Mouse (Mus musculus) embryonic facial prominence, embryonic 10.5 days (tissue): ENCODE measurements around the gene Kbtbd12. TPM values are rescaled to one million over a fixed set of nuclear protein-coding genes. Genes with fewer than 3 reads are reported as not detected.

Experiments used
- DNase-seq: peaks from one replicate; pipeline ENCODE4 v3.0.0-alpha.2; 2017; ENCODE audit warnings: low spot score
- H3K27ac ChIP-seq: fragments of 300-500 bp; sonication (generic); replicated peaks from 2 replicates; pipeline ENCODE4 v1.5.1; 2016; ENCODE audit warnings: mild to moderate bottlenecking
- H3K27me3 ChIP-seq: fragments of 300-500 bp; sonication (generic); replicated peaks from 2 replicates; pipeline ENCODE4 v1.6.1; 2016; ENCODE audit warnings: low read depth, mild to moderate bottlenecking; ENCODE audit not compliant: poor library complexity, severe bottlenecking
- H3K36me3 ChIP-seq: fragments of 300-500 bp; sonication (generic); replicated peaks from 2 replicates; pipeline ENCODE4 v1.6.1; 2016; ENCODE audit warnings: mild to moderate bottlenecking, moderate library complexity
- H3K4me1 ChIP-seq: fragments of 300-500 bp; sonication (generic); 2 replicates; pipeline ENCODE4 v1.6.1; 2016
- H3K4me3 ChIP-seq: fragments of 300-500 bp; sonication (generic); 2 replicates; pipeline ENCODE4 v1.5.1; 2016; ENCODE audit warnings: mild to moderate bottlenecking, moderate library complexity
- H3K9me3 ChIP-seq: fragments of 300-500 bp; sonication (generic); 2 replicates; pipeline ENCODE4 v1.6.1; 2016; ENCODE audit warnings: mild to moderate bottlenecking
- WGBS: fragments of 180-500 bp; shearing (Covaris S2); methylation state at CpG from one replicate; pipeline ENCODE4 v1.1.7; 2016; 5-methylcytosine and 5-hydroxymethylcytosine counted together
- polyA plus RNA-seq: library from polyadenylated mRNA; unstranded; fragments of >200 nt; fragmentation: Nextera tagmentation; extraction: Ambion mirVana; gene quantifications from 2 replicates; pipeline ENCODE4 v1.2.1, GENCODE M21; 2016

Gene Kbtbd12
- 0.24 TPM in 1 of 2 replicates, not detected in the other for polyA plus RNA-seq

DNA sequence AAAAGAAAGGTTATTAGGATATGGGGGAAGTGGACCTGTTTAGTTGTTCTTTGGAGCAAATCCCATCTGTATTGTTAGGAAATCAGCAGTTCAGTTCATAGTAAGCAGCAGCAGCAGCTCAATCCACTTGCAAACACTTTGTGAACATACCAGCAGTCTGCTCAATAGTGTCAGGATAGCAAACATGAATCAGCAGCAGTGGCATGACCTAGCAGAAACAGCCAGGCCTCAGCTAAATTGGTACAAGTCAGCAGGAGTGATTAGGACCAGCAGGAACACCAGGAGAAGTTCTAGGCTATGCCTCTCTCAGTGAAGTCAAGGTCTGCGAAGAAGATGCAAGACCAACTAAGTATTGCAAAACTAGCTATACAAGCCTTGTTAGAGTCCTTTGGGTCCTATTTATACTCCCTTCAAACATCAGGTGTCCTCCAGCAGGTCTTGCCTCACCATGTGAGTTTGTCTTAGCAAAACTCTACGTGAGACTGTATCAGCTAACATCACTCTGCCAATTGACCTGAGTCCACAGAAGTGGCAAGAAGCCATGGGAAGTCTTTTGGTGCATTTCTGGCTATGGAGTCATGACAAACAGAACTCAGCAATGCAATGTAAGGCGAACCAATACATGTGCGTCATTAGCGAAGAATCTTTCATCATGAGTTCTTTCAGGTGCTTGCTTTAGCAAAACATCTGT is at the start of gene Kbtbd12:
TSS of gene Kbtbd12 (minus strand) at position 340 of the 691 bp plus-strand sequence.
- WGBS: 96% methylated on average over 5 of the region's 5 CpGs
- Histone ChIP-seq H3K4me1 (peaks cover 15% of the 10 kb centered on the region), H3K36me3 (no peaks in the 10 kb centered on the region), H3K4me3 (no peak within 1 kb of the TSS), H3K27ac (no peak within 1 kb of the TSS), H3K9me3 (peaks cover 11% of the 10 kb centered on the region), H3K27me3 (no peaks in the 10 kb centered on the region)
- DNase-seq: no peak

DNA sequence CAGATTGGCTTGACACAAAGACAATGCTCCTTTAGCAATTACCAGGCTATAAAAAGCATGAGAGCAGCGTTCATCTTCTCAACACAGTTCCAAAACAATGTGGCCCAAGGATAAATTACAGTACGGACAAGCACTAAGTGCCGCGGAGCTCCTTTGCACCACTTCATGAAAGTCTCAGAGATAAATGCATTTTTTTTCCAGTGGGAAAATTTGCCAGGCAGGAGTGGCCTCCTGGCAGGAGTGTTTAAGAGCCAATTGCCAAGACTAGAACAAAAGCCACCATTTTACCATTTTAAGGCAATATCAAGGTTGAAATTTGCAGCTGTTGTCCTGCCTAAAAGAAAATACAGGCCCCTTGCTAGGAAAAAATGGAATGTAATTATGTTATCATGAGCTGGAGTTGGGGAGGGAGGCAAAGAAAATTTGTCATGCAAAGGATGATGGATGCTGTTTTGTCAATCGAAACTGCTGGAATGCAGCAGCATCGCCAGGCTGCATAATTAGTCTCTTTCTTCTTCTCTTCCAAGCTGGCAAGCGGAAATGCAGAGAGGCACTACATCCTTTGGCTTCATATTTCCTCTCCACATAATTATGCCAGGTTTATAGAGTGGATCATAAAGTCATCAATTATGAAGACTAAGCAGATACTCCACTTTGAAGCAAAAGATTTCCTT is 45.8 kb upstream of the Kbtbd12 start:
- H3K27me3 ChIP-seq: no peaks in the 10 kb centered on the region

DNA sequence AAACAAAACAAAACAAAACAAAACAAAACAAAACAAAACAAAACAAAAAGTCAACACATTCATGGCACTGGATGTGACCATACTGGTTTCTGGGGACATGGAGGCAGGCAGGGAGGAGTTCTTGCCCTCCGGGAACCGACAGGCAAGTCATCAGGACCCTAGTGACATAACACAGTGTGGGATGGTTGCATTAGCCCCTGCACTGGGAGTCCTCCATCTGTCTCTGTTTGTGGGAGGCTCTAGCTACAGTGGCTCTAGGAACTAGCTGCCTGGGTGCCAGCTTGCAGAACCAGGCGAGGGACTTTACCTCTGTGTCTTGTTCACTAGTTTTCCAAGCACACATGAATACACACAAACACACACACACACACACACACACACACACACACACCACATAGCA is 43.3 kb upstream of the Kbtbd12 start:
- H3K4me3 ChIP-seq: no peak overlapping the region
- no peaks in the 10 kb centered on the region for H3K9me3 ChIP-seq
- no peaks in the 10 kb centered on the region for H3K36me3 ChIP-seq
- H3K4me1 ChIP-seq: no peaks in the 10 kb centered on the region
- H3K27me3 ChIP-seq: no peaks in the 10 kb centered on the region
- H3K27ac ChIP-seq: no peak overlapping the region
- WGBS: 91% methylated on average over 3 of the region's 3 CpGs
- DNase-seq: no peak

More for the DNA sequence above, 45.8 kb upstream of the Kbtbd12 start:
- Histone ChIP-seq H3K9me3 (no peaks in the 10 kb centered on the region), H3K36me3 (no peaks in the 10 kb centered on the region), H3K4me1 (no peaks in the 10 kb centered on the region), H3K4me3 (no peak overlapping the region), H3K27ac (no peak overlapping the region)
- no peak for DNase-seq
- 75% methylated on average over 7 of the region's 7 CpGs for WGBS

DNA sequence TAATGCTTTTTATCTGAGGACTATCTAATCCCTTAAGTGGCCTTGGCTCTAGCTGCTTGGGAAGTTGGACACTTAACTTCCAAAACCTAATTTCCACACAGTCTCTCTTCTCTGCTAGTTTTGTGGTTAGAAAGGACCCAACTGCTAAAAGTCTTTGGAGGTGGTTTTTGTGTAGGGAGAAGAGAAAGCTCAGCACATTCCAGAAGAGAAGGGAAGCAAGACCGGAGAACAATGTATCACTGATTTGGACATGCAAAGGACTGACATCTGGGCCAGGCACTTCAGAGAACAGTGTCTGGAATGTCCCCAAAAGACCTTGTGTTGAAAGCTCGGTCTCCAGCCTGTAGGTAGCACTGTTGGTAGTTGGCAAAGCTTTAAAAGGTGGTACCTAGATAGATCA is 40.0 kb upstream of the Kbtbd12 start:
- whole genome bisulfite sequencing: 69% methylated on average over 2 of the region's 2 CpGs
- no peaks in the 10 kb centered on the region for H3K4me1 ChIP-seq

DNA sequence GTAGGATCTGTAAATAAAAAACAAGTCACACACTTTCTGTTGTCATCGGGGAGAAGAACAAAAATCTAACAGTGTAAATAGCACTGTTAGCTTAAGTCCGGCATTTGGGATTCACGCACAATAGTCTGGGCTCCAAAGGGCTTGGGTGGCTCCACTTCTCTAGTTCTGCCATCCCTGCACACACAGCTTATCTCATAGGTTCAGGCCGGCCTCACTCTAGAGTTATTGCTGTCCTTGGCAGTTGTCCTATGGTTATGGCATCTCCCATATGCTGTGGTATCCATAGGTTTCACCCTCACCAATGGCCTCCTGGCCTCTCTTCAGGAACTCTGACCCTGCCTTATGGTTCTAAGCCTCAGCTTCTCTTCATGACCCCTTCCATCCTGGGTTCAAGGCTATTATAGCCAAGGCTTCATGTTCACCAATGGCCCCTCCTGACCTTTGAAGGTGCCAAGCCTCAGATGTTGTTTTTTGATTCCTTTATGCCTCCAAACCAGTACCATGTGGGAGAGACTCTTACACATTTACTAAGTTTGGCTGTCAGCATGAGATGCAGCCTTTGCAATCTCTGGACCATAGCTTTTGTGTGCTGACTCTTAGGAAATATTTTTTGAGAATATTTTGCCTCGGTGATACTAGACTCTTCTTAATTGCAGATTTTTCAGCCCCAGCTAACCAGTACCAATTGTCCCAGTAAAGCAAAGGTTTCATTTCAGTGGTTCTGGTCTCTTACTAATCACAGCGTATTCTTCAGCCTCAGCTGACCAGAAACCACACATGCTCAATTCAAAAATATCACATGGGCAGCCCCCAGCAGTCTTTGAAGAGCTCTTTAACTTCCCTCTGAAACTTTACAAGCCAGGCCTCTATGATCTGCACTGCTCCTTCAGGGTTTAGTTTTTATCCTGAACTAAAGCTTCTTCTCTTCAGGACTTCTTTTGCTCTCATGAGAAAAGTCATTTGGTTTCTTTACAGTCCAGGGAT is 39.3 kb upstream of the Kbtbd12 start:
- no peak overlapping the region for H3K27ac ChIP-seq
- 91% methylated on average over 6 of the region's 6 CpGs for WGBS
- no peaks in the 10 kb centered on the region for H3K27me3 ChIP-seq
- no peak overlapping the region for H3K4me3 ChIP-seq
- H3K36me3 ChIP-seq: no peaks in the 10 kb centered on the region
- H3K9me3 ChIP-seq: no peaks in the 10 kb centered on the region
- H3K4me1 ChIP-seq: no peaks in the 10 kb centered on the region
- no peak for DNase-seq

More for the DNA sequence above, 40.0 kb upstream of the Kbtbd12 start:
- H3K4me3 ChIP-seq: no peak overlapping the region
- H3K27me3 ChIP-seq: no peaks in the 10 kb centered on the region
- no peaks in the 10 kb centered on the region for H3K36me3 ChIP-seq
- DNase-seq: no peak
- H3K27ac ChIP-seq: no peak overlapping the region
- no peaks in the 10 kb centered on the region for H3K9me3 ChIP-seq

DNA sequence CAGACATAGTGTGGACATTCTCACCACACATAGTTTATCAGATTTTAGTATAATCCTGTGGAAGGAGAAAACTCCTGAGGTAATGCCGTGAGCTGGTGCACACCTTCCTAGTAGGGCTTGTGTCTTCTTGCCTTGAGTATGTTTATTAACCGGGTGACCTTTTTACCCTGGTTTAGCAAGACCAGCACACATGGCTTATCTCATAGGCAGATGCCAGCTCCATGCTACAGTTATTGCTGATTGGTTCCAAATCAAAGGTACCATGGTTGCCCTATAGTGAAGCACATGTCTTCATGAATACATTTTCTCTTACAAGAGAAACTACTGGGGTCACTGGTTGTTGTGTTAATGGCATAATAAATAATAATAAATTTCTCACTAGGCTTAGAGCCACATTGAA is 38.1 kb upstream of the Kbtbd12 start:
- Histone ChIP-seq H3K27ac (no peak overlapping the region), H3K4me1 (no peaks in the 10 kb centered on the region), H3K36me3 (no peaks in the 10 kb centered on the region), H3K4me3 (no peak overlapping the region), H3K9me3 (no peaks in the 10 kb centered on the region), H3K27me3 (no peaks in the 10 kb centered on the region)
- DNase-seq: no peak
- 87% methylated on average over 2 of the region's 2 CpGs for WGBS

DNA sequence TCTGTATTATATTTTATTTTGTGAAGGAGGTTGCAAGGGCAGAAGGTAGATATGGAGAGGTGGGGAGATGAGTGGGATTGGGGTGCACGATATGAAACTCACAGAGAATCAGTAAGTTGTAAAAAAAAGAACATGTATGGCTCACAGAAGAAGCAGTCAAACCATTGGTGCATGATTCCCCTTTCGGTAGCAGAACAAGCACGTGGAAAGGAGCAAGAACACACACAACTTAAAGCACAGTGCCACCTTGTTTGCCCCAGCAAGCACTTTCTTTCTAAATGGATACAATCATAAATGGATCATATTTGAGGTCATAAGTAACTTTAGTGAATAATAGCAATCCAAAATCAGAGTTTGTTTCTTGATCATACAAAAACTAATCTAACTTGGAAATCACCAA is 24.5 kb upstream of the Kbtbd12 start:
- no peaks in the 10 kb centered on the region for H3K9me3 ChIP-seq
- H3K27ac ChIP-seq: no peak overlapping the region
- H3K4me3 ChIP-seq: no peak overlapping the region
- no peaks in the 10 kb centered on the region for H3K36me3 ChIP-seq
- H3K27me3 ChIP-seq: no peaks in the 10 kb centered on the region
- no peaks in the 10 kb centered on the region for H3K4me1 ChIP-seq
- WGBS: 84% methylated on average over 3 of the region's 3 CpGs
- no peak for DNase-seq

DNA sequence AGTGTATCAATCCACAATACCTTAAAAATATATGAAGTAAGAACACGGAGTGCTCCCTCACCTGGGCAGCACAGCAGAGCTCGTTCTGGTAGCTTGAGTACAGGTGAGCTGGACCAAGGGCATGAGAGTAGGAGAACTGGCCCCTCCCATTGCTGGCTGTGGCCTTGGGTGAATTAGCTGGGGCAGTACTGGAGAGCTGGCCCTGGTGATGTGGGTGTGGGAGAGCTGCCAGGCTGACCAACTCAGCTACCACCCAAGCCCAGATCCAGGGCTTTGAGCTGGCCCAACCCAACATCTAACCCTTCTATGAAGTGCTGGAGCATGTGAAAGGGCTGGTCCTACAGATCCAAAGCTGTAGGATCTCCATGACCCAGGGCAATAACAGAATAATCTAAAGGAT is 23.9 kb upstream of the Kbtbd12 start:
- Histone ChIP-seq H3K9me3 (no peaks in the 10 kb centered on the region), H3K4me1 (no peaks in the 10 kb centered on the region), H3K4me3 (no peak overlapping the region), H3K36me3 (no peaks in the 10 kb centered on the region), H3K27ac (no peak overlapping the region), H3K27me3 (no peaks in the 10 kb centered on the region)
- DNase-seq: no peak
- 86% methylated on average over 2 of the region's 2 CpGs for WGBS

DNA sequence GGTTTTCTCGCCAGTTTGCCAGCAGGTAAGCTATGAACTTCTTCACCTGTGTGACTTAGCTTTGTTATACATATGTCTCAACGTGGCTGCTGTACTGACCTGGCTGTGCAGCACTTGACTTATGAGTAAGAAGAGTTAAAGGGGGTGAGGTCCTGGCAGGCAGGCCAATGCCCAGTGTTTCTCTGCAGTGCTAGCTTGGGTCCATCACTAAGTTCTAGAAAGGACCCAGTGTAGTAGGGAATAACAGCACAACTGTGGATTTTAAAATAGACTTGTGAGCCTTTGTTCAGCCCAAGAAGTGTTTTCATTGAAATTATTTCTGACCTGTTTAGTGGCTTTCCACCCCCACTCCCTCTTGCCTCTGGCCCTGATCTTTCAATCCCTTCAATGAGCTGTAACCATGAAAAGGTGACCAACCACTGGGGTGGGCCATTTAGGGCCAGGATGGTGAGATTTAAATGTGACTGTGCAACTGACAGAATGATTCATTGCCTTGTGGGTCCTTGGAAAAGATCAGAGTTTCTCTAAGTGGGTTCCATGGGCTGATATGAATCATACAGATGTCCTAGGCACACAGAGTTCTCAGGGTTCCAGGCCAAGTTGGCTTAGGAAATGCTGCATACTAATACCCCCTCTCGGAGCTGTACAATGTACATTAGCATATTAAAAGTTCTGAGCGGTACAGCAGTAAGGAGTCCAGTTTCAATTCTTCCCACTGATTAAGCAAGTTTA is 10.0 kb upstream of the Kbtbd12 start:
- 85% methylated on average over 4 of the region's 4 CpGs for WGBS
- no peak overlapping the region for H3K4me3 ChIP-seq
- peaks cover 11% of the 10 kb centered on the region for H3K4me1 ChIP-seq
- H3K36me3 ChIP-seq: no peaks in the 10 kb centered on the region
- DNase-seq: no peak
- H3K27me3 ChIP-seq: no peaks in the 10 kb centered on the region
- H3K9me3 ChIP-seq: no peaks in the 10 kb centered on the region
- no peak overlapping the region for H3K27ac ChIP-seq

DNA sequence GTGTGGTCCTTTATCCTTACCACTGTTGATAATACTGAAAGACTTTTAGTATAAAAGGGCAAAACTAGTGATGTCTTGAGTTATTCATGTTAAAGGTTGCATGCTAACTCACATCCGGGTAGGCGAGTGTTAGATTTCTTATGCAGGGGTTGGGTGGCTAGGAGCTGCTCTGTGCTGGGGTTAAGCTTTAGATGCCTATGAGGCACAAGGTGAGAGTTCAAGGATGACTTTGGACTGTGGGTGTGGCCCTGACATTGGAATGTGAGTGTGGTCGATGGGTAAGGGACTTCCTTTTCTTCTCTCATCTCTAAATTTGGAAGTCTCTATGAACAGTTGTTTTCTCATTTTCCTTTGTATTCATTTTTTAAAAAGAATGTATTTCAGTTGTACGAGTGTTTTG is 7.0 kb upstream of the Kbtbd12 start:
- Histone ChIP-seq H3K4me3 (no peak overlapping the region), H3K27ac (no peak overlapping the region), H3K27me3 (no peaks in the 10 kb centered on the region), H3K9me3 (no peaks in the 10 kb centered on the region), H3K36me3 (no peaks in the 10 kb centered on the region), H3K4me1 (peaks cover 8% of the 10 kb centered on the region)
- 87% methylated on average over 4 of the region's 4 CpGs for WGBS
- DNase-seq: no peak

DNA sequence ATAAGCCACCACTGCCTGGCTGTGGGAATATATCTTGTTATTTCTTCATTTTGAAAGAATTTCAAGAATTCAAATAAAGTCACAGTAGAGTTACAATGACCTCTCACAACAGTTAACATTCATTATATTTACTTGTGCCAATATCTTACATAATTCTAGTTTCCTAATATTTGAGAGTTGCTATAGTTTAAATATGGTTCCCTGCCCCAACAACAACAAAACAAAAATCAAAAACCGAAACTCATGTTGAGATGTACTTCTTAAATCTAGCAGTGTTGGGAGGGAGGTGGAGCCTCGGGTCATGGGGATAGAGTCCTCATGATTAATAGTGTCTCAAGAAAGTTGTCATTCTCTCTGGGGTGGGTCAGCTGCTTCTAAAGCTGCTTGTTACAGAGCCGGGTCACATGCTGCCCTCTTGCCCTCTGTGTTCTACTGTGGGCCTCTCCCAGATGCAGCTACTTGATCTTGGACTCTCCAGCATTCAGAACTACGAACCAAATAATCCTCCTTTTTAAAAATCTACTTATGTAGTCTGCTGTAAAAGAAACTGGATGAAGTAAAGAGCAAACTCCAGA is 3.7 kb upstream of the Kbtbd12 start:
- DNase-seq: no peak
- 65% methylated on average over 4 of the region's 4 CpGs for WGBS
- H3K27me3 ChIP-seq: no peaks in the 10 kb centered on the region
- H3K27ac ChIP-seq: no peak overlapping the region
- peaks cover 15% of the 10 kb centered on the region for H3K4me1 ChIP-seq
- no peaks in the 10 kb centered on the region for H3K36me3 ChIP-seq
- peaks cover 11% of the 10 kb centered on the region for H3K9me3 ChIP-seq
- no peak overlapping the region for H3K4me3 ChIP-seq

DNA sequence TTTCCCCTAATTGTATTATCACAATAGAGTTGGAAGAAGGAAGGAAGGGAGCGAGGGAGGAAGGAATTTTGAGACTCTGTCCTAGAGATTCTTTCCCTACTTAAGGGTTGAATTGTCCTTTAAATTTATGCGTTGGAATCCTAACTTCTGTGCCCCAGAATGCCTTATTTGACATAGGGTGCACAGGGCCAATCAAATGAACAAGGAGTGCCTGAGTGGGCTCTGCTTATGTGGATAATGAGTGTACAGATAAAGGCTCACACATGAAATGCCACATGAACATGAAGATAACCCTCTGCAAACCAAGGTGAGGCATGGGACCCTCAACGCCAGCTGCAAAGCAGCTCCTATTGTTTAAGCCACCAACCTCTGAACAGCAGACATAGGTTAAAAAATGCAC is 2.6 kb upstream of the Kbtbd12 start:
- peaks cover 15% of the 10 kb centered on the region for H3K4me1 ChIP-seq
- no peak for DNase-seq
- 29% methylated on average over 3 of the region's 3 CpGs for WGBS
- no peak overlapping the region for H3K27ac ChIP-seq
- H3K36me3 ChIP-seq: no peaks in the 10 kb centered on the region
- H3K9me3 ChIP-seq: peaks cover 11% of the 10 kb centered on the region
- H3K27me3 ChIP-seq: no peaks in the 10 kb centered on the region
- H3K4me3 ChIP-seq: no peak overlapping the region
